Mouse (Mus musculus) gastrocnemius, adult 2 months (tissue): ENCODE measurements around the gene Olfr911-ps1. TPM values are rescaled to one million over a fixed set of nuclear protein-coding genes. Genes with fewer than 3 reads are reported as not detected.

ENCODE experiments used
- DNase-seq: peaks from one replicate; pipeline ENCODE4 v3.0.0; 2022
- H3K27ac ChIP-seq: fragments of 200-600 bp; 2 replicates; pipeline ENCODE4 v1.8.1; 2022; ENCODE audit warnings: mild to moderate bottlenecking
- H3K4me3 ChIP-seq: fragments of 200-600 bp; 2 replicates; pipeline ENCODE4 v1.8.1; 2022; ENCODE audit warnings: mild to moderate bottlenecking, moderate library complexity
- CTCF ChIP-seq: fragments of 200-600 bp; IDR thresholded peaks from 2 replicates; pipeline ENCODE4 v1.8.1; 2022; ENCODE audit warnings: antibody characterized with exemption, mild to moderate bottlenecking, moderate library complexity
- intact Hi-C: fragments of 180-260 bp; cut with DNase I; formaldehyde crosslinking; loops from one replicate; pipeline ENCODE4 v1.15.1; 2025
- long read RNA-seq, 2 experiments: library from polyadenylated mRNA; stranded (forward); transcript quantifications; one replicate each; pipeline ENCODE4 v2.0.0; 2021
- total RNA-seq, 2 experiments: library from RNA; stranded (reverse); gene quantifications; 2 replicates each; pipeline ENCODE4 v1.2.3; 2021

Olfr911-ps1 gene
- not detected for total RNA-seq
- long read RNA-seq, experiment 1, result 0 reads
- long read RNA-seq, experiment 2, result 0 reads

GRCm38 (mm10) chr9:38521280-38521679 lies at the start of gene Olfr911-ps1:
Gene Olfr911-ps1, plus strand, starts transcription at chr9:38521580.
- Histone ChIP-seq H3K4me3 (no peak within 1 kb of the TSS), H3K27ac (no peak within 1 kb of the TSS)
- DNase-seq, result no peak
- intact Hi-C loops, result no loop called here
- no peak for TF ChIP-seq CTCF

- no peak for TF ChIP-seq CTCF
- H3K27ac ChIP-seq, result no peak within 1 kb of the TSS
- no peak within 1 kb of the TSS for H3K4me3 ChIP-seq
- intact Hi-C loops, result no loop called here
- no peak for DNase-seq
Measured at GRCm38 (mm10) chr9:38486785-38487184, 34.6 kb upstream of the Olfr911-ps1 start, which contains the start of gene Olfr906. Gene Olfr906, plus strand, starts transcription at chr9:38487085.

DNA sequence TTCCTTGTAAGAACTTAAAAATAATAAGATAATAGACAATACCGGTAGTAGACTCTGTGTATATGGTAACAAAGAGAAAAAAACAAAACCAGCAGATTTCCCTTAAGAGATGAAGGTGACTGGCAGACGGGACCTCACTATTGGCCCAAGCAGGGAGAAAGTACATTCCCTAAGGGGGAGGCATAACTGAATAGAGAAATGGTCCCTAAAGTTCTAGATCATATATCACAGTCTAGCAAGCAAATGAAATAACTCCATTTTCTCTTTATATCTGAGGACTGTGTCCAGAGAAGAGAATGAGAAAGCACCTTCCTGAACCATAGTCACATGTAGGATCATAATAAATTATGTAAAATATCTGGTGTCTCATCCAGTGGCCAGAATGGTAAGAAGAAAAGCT lies 25.9 kb upstream of the Olfr911-ps1 start, which contains the start of gene Olfr907:
Olfr907 (plus strand) TSS at position 301 of the 400 bp plus-strand sequence.
- intact Hi-C loops, result no loop called here

DNA sequence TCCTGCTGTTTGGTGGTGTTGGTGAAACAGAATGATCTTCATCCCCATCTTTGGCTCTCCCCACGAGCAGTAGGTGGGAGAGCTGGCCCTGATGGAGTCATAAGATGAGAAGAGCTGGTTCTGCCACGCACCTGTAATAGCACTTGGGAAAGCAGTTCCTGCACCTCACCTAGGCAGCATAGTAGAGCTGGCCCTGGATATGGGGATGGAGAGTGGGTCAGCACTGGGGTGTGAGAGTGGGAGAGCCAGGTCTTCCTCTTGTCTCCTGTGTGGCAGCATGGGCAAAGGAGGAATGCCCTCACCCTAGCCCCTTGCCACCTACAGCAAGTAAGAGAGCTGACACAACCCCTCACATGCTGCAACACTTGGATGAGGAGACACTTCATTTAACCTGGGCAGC lies 9.0 kb upstream of the Olfr911-ps1 start:
- Histone ChIP-seq H3K4me3 (no peak overlapping the region), H3K27ac (no peak overlapping the region)
- intact Hi-C loops, result no loop called here
- no peak for DNase-seq
- no peak for TF ChIP-seq CTCF

More for the DNA sequence above, 25.9 kb upstream of the Olfr911-ps1 start, which contains the start of gene Olfr907:
- TF ChIP-seq CTCF, result no peak
- no peak within 1 kb of the TSS for H3K4me3 ChIP-seq
- no peak within 1 kb of the TSS for H3K27ac ChIP-seq
- no peak for DNase-seq

- intact Hi-C loops, result no loop called here
- no peak for TF ChIP-seq CTCF
- Histone ChIP-seq H3K4me3 (no peak within 1 kb of the TSS), H3K27ac (no peak within 1 kb of the TSS)
- DNase-seq, result no peak
Measured at GRCm38 (mm10) chr9:38537549-38537948, 16.2 kb downstream of the Olfr911-ps1 start, which contains the start of gene Olfr910. Gene Olfr910, plus strand, starts transcription at chr9:38537849.

Other genes starting within 250 kb of the Olfr911-ps1 start
- gene Olfr896-ps1, start 230.5 kb upstream of the Olfr911-ps1 start, total RNA-seq, result not detected
- gene Olfr25, start 192.5 kb upstream of the Olfr911-ps1 start, total RNA-seq, result not detected
- not detected for gene Olfr898, start 173.2 kb upstream of the Olfr911-ps1 start, total RNA-seq
- not detected for gene Olfr250, start 154.7 kb upstream of the Olfr911-ps1 start, total RNA-seq
- not detected for gene Olfr251, start 144.5 kb upstream of the Olfr911-ps1 start, total RNA-seq
- not detected for gene Olfr147, start 119.9 kb upstream of the Olfr911-ps1 start, total RNA-seq
- gene Olfr901, start 92.1 kb upstream of the Olfr911-ps1 start, total RNA-seq, result not detected
- not detected for gene Olfr902, start 73.9 kb upstream of the Olfr911-ps1 start, total RNA-seq
- not detected for gene Olfr904, start 58.4 kb upstream of the Olfr911-ps1 start, total RNA-seq
- gene Olfr905, start 50.5 kb upstream of the Olfr911-ps1 start, total RNA-seq, result not detected
- not detected for gene Olfr906, start 34.5 kb upstream of the Olfr911-ps1 start, total RNA-seq
- not detected for gene Olfr907, start 25.8 kb upstream of the Olfr911-ps1 start, total RNA-seq
- gene Olfr910, start 16.3 kb downstream of the Olfr911-ps1 start, total RNA-seq, result not detected
- not detected for gene Olfr912, start 58.6 kb downstream of the Olfr911-ps1 start, total RNA-seq
- gene Olfr913, start 71.2 kb downstream of the Olfr911-ps1 start, total RNA-seq, result not detected
- not detected for gene Olfr914, start 83.5 kb downstream of the Olfr911-ps1 start, total RNA-seq
- gene Olfr916, start 138.3 kb downstream of the Olfr911-ps1 start, total RNA-seq, result not detected
- gene Olfr917, start 144.3 kb downstream of the Olfr911-ps1 start, total RNA-seq, result not detected
- gene Olfr918, start 153.0 kb downstream of the Olfr911-ps1 start, total RNA-seq, result not detected
- gene Olfr919, start 182.1 kb downstream of the Olfr911-ps1 start, total RNA-seq, result not detected
- gene Vwa5a, start 196.7 kb downstream of the Olfr911-ps1 start, total RNA-seq, result 10 to 100 TPM; 11.0 to 12.4 TPM
- gene Olfr920, start 230.7 kb downstream of the Olfr911-ps1 start, total RNA-seq, result under 1 TPM in 1 of 2 experiments, not detected in 1; 0.06 TPM